Mouse (Mus musculus): Measurements from ENCODE around the gene Ddah1. TPM values are rescaled to one million over a fixed set of nuclear protein-coding genes. Genes with fewer than 3 reads are reported as not detected.

Gene Ddah1
- polyA plus RNA-seq, 1 experiment from 2014 or later: 132 TPM

DNA sequence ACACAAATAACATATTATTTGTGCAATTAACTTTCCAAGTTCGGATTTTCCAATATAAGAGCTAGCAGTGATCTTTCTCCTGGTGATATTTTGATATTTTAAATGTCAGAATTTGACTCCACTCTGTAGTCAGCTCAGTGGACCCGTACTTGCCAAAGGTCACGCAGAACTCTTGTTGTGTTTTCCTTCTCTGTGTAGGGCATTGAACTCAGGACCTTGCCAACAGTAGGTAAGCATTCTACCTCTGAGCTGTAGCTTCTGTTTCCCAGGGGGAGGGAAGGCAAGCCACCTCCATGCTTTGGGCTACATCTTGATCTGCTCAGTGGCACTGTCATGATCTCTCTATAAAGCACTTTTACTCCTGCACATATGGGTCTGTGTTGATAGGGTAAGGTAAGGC, 2.1 kb downstream of the Ddah1 start:
- WGBS: 93% methylated on average over 3 of the region's 3 CpGs
- Histone ChIP-seq H3K9me3 (ENCODE audit: control insufficient read depth, low read length) (no peaks in the 10 kb centered on the region), H3K27ac (ENCODE audit: low read depth, low read length) (no peak overlapping the region), H3K4me3 (ENCODE audit: low read length) (no peak overlapping the region; the same call in 1 of the 2 replicates), H3K4me1 (ENCODE audit: control insufficient read depth, insufficient read depth, low read depth, low read length) (peaks cover 20% of the 10 kb centered on the region), H3K4me2 (ENCODE audit: low read length) (peak overlapping the region; percentile 99), H3K27me3 (replicated peaks; ENCODE audit: control insufficient read depth, insufficient read depth, low read length) (no peaks in the 10 kb centered on the region), H3K9ac (ENCODE audit: low read depth, low read length) (no peak overlapping the region), H3K36me3 (ENCODE audit: control insufficient read depth, insufficient read depth, low read length) (no peaks in the 10 kb centered on the region)
- ATAC-seq: no peak

DNA sequence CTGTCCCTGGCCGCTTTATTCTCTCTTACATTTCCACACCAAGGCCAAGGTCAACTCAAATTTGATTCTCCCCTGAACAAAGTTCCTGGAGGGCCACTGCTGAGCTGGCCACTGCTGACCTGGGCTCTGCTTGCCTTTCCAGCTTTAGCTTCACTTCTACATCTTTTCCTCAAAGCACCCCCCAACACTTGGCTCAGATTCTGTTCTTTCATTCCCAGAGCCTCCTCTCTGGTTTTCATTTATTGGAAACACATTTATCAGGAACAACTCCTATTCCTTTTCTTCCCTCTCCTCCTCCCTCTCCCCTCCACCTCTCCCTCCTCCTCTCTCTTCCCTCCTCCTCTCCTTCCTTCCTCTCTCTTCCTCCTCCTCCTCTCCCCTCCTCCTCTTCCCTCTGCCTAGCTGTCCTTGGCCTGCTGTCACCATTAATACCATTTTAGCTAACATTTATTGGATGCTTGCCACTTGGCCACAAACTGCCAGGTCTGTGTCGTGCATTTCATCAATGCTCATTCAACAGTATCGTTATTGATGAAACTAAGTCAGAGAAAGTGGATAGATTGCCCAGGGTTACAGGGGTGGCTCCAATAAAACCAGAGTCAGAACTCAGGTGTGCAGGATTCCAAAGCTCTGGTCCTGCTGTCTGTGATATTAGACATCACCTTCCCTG, 3.2 kb downstream of the Ddah1 start:
- no peak overlapping the region for H3K4me3 ChIP-seq (ENCODE audit: low read length)
- no peak for ATAC-seq
- no peaks in the 10 kb centered on the region for H3K9me3 ChIP-seq (ENCODE audit: control insufficient read depth, low read length)
- no peaks in the 10 kb centered on the region for H3K27me3 ChIP-seq (replicated peaks; ENCODE audit: control insufficient read depth, insufficient read depth, low read length)
- 59% methylated on average over 3 of the region's 3 CpGs for WGBS
- H3K9ac ChIP-seq (ENCODE audit: low read depth, low read length): no peak overlapping the region
- no peak overlapping the region for H3K4me2 ChIP-seq (ENCODE audit: low read length)
- no peak overlapping the region for H3K27ac ChIP-seq (ENCODE audit: low read depth, low read length)
- H3K4me1 ChIP-seq (ENCODE audit: control insufficient read depth, insufficient read depth, low read depth, low read length): peaks cover 20% of the 10 kb centered on the region
- no peaks in the 10 kb centered on the region for H3K36me3 ChIP-seq (ENCODE audit: control insufficient read depth, insufficient read depth, low read length)

DNA sequence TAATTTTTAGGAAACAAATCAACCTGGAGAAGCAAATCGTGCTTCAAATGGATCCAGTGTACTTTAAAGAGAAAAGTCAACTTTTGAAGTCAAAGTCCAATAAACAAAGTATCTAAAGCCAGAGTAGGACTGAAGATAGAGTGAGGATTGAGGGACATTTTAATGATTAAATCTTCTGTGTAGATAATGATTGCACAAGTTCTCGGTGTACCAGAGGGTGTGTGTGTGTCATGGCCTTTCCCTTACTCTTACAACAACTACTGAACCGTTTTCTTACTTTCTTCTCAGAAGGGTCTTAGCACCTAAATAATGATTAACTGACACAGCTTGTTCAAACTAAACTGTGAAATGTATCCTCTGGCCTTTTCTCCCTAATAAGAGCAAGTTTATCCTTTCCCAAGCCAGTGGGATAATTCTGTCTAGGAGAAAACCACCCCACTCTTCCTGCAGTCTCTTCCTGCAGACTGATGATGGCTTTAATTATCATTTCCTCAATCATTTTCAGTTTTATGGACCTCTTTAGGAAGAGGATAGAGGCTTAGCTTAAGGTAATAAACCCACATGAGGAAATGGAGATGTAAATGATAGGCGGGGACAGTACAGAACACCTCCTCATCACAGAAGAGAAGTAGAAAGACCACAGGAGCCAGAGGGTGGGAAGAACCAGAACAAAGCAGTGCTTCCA, 4.6 kb downstream of the Ddah1 start:
- Histone ChIP-seq H3K27me3 (replicated peaks; ENCODE audit: control insufficient read depth, insufficient read depth, low read length) (no peaks in the 10 kb centered on the region), H3K4me2 (ENCODE audit: low read length) (no peak overlapping the region), H3K4me3 (ENCODE audit: low read length) (no peak overlapping the region), H3K9me3 (ENCODE audit: control insufficient read depth, low read length) (no peaks in the 10 kb centered on the region), H3K9ac (ENCODE audit: low read depth, low read length) (no peak overlapping the region), H3K36me3 (ENCODE audit: control insufficient read depth, insufficient read depth, low read length) (no peaks in the 10 kb centered on the region), H3K27ac (ENCODE audit: low read depth, low read length) (no peak overlapping the region), H3K4me1 (ENCODE audit: control insufficient read depth, insufficient read depth, low read depth, low read length) (peaks cover 18% of the 10 kb centered on the region)
- WGBS: 83% methylated on average over 4 of the region's 4 CpGs
- no peak for ATAC-seq

DNA sequence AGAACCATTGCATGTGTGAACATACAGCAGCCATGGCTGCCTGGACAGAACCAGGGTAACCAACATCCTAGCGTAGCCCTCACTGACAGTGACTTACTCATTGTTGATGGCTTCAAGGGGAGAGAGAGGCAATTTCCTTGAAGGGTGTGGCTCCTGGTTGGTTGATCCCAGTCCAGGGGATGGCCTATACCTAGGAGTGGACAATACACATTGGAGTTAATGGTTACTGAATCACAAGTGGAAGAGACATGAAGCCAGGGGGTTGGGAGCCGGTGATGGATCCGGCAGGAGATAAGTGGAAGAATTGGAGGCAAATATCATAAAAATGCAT, 5.1 kb downstream of the Ddah1 start:
- no peaks in the 10 kb centered on the region for H3K27me3 ChIP-seq (replicated peaks; ENCODE audit: control insufficient read depth, insufficient read depth, low read length)
- no peak overlapping the region for H3K4me3 ChIP-seq (ENCODE audit: low read length)
- H3K4me2 ChIP-seq (ENCODE audit: low read length): no peak overlapping the region
- 97% methylated on average over 3 of the region's 3 CpGs for WGBS
- peaks cover 16% of the 10 kb centered on the region for H3K4me1 ChIP-seq (ENCODE audit: control insufficient read depth, insufficient read depth, low read depth, low read length)
- no peak overlapping the region for H3K9ac ChIP-seq (ENCODE audit: low read depth, low read length)
- H3K9me3 ChIP-seq (ENCODE audit: control insufficient read depth, low read length): no peaks in the 10 kb centered on the region
- no peaks in the 10 kb centered on the region for H3K36me3 ChIP-seq (ENCODE audit: control insufficient read depth, insufficient read depth, low read length)
- ATAC-seq: no peak
- H3K27ac ChIP-seq (ENCODE audit: low read depth, low read length): no peak overlapping the region

DNA sequence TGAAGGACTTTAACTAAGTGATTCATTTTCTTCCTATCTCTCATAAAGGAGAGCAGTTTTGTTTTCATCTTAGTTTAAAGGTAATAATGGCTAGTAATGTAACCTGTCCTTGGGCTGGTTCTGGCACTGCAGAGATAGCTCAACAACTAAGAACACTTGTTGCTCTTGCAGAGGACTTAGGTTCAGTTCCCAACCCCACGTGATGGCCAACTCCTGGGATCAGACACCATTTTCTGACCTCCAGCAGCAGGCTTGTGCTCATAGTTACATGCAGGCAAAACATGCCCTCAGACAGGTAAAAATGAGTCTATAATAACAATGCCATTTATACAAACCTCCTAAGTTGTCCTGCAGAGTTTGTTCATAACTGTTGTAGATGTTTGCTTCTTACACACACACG, 5.9 kb downstream of the Ddah1 start:
- no peaks in the 10 kb centered on the region for H3K36me3 ChIP-seq (ENCODE audit: control insufficient read depth, insufficient read depth, low read length)
- no peaks in the 10 kb centered on the region for H3K27me3 ChIP-seq (replicated peaks; ENCODE audit: control insufficient read depth, insufficient read depth, low read length)
- peaks cover 14% of the 10 kb centered on the region for H3K4me1 ChIP-seq (ENCODE audit: control insufficient read depth, insufficient read depth, low read depth, low read length)
- WGBS: 82% methylated on average over 2 of the region's 2 CpGs
- no peak overlapping the region for H3K4me3 ChIP-seq (ENCODE audit: low read length)
- H3K27ac ChIP-seq (ENCODE audit: low read depth, low read length): no peak overlapping the region
- H3K4me2 ChIP-seq (ENCODE audit: low read length): no peak overlapping the region
- ATAC-seq: no peak
- H3K9me3 ChIP-seq (ENCODE audit: control insufficient read depth, low read length): no peaks in the 10 kb centered on the region
- no peak overlapping the region for H3K9ac ChIP-seq (ENCODE audit: low read depth, low read length)

DNA sequence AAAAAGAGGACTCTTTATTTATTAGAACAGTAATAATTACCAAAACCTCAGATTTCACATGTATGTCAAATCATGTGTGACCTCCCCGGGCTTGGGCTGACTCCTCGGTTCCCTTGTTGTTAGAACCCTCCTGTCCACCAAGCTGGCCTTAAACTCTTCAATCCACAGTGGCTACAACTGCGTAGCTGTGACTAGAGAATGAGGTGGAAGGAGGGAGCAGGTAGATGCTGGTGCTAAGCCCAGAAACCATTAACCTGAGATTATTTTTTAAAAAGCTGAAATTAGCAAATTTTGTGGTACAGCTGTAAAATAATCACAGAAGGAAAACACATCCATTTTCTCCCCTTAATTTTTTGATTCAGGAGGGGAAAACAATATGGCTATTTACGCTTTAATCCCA, 10.0 kb downstream of the Ddah1 start:
- ATAC-seq: no peak
- WGBS: 90% methylated on average over 4 of the region's 4 CpGs

DNA sequence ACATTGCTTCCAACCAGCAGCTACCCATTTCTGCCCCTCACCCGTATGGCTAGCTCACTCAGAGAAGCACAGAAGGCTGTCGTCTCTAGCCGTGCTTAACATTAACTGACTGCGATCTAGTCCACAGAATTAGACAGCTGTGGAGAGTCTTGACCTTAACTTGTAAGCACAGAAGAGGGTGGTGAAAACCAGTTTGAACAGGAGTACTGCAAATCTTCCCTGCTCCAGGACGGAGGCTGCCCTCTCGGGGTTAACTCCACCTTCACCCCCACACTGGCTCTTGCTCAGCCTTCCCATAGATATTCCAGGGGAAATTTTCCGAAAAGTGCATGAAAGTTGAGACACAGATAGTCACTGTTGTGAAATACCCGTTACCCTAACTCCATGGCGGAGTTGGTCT, 14.9 kb downstream of the Ddah1 start:
- no peak for ATAC-seq
- WGBS: 94% methylated on average over 9 of the region's 9 CpGs
- Histone ChIP-seq H3K27ac (ENCODE audit: low read depth, low read length) (no peak overlapping the region), H3K9me3 (ENCODE audit: control insufficient read depth, low read length) (no peaks in the 10 kb centered on the region), H3K4me2 (ENCODE audit: low read length) (no peak overlapping the region), H3K36me3 (ENCODE audit: control insufficient read depth, insufficient read depth, low read length) (no peaks in the 10 kb centered on the region), H3K9ac (ENCODE audit: low read depth, low read length) (no peak overlapping the region), H3K4me3 (ENCODE audit: low read length) (no peak overlapping the region), H3K27me3 (replicated peaks; ENCODE audit: control insufficient read depth, insufficient read depth, low read length) (no peaks in the 10 kb centered on the region), H3K4me1 (ENCODE audit: control insufficient read depth, insufficient read depth, low read depth, low read length) (no peaks in the 10 kb centered on the region)

More for the DNA sequence above, 10.0 kb downstream of the Ddah1 start:
- Histone ChIP-seq H3K9ac (ENCODE audit: low read depth, low read length) (no peak overlapping the region), H3K4me3 (ENCODE audit: low read length) (no peak overlapping the region), H3K4me2 (ENCODE audit: low read length) (no peak overlapping the region), H3K27me3 (replicated peaks; ENCODE audit: control insufficient read depth, insufficient read depth, low read length) (no peaks in the 10 kb centered on the region), H3K9me3 (ENCODE audit: control insufficient read depth, low read length) (no peaks in the 10 kb centered on the region), H3K36me3 (ENCODE audit: control insufficient read depth, insufficient read depth, low read length) (no peaks in the 10 kb centered on the region), H3K27ac (ENCODE audit: low read depth, low read length) (no peak overlapping the region), H3K4me1 (ENCODE audit: control insufficient read depth, insufficient read depth, low read depth, low read length) (no peaks in the 10 kb centered on the region; the same call in 1 of the 2 replicates)

DNA sequence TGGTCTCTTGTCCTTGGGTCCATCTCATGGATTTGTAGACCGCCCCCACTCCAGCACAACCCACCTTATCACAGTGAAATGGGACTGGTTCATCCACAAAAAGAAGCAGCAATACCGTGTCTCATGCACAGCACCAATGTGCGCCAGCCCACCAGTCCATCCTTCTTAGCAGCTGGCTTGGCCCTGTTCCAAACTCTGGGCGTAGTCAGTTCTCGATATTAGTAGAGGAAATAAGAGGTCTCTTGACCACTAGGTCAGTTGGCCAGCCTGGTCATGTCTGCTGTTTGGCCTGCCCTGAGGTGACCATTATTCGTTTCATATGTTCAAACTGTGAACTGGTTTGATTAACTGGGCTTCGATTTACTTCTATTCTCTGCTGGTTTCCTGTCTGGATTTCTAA, 15.9 kb downstream of the Ddah1 start:
- no peaks in the 10 kb centered on the region for H3K4me1 ChIP-seq (ENCODE audit: control insufficient read depth, insufficient read depth, low read depth, low read length)
- H3K9ac ChIP-seq (ENCODE audit: low read depth, low read length): no peak overlapping the region
- H3K4me2 ChIP-seq (ENCODE audit: low read length): no peak overlapping the region
- no peak for ATAC-seq
- H3K9me3 ChIP-seq (ENCODE audit: control insufficient read depth, low read length): no peaks in the 10 kb centered on the region
- H3K27me3 ChIP-seq (replicated peaks; ENCODE audit: control insufficient read depth, insufficient read depth, low read length): no peaks in the 10 kb centered on the region
- WGBS: 91% methylated on average over 7 of the region's 7 CpGs
- H3K4me3 ChIP-seq (ENCODE audit: low read length): no peak overlapping the region
- no peaks in the 10 kb centered on the region for H3K36me3 ChIP-seq (ENCODE audit: control insufficient read depth, insufficient read depth, low read length)
- H3K27ac ChIP-seq (ENCODE audit: low read depth, low read length): no peak overlapping the region

DNA sequence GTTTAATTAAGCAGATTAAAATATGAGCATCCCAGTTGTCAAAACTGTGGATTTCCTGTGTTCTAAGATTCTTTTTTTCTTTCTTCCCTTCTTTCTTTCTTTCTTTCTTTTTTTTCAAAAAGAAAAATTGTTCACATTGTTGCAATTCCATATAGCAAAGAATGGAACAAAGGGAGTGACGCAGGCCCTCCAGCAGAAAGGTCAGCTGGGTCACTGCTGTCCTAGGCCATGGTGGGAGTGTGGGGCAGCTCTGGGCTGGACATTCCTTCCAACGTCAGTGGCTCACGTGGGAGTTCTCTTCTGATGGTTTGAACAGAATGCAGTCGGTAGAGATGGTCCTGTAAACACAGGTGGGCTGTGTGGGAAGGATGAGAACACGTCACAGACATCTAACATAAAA, 16.8 kb downstream of the Ddah1 start:
- 35% methylated on average over 5 of the region's 5 CpGs for WGBS
- no peak for ATAC-seq

More for the DNA sequence above, 16.8 kb downstream of the Ddah1 start:
- H3K9ac ChIP-seq (ENCODE audit: low read depth, low read length): no peak overlapping the region
- no peak overlapping the region for H3K4me2 ChIP-seq (ENCODE audit: low read length)
- H3K4me1 ChIP-seq (ENCODE audit: control insufficient read depth, insufficient read depth, low read depth, low read length): no peaks in the 10 kb centered on the region
- H3K36me3 ChIP-seq (ENCODE audit: control insufficient read depth, insufficient read depth, low read length): no peaks in the 10 kb centered on the region
- H3K27me3 ChIP-seq (replicated peaks; ENCODE audit: control insufficient read depth, insufficient read depth, low read length): no peaks in the 10 kb centered on the region
- H3K27ac ChIP-seq (ENCODE audit: low read depth, low read length): no peak overlapping the region
- no peaks in the 10 kb centered on the region for H3K9me3 ChIP-seq (ENCODE audit: control insufficient read depth, low read length)
- no peak overlapping the region for H3K4me3 ChIP-seq (ENCODE audit: low read length)

All from hindbrain, embryonic 16.5 days (tissue).